Mouse (Mus musculus): Measurements from ENCODE around the gene Tspan11. TPM values are rescaled to one million over a fixed set of nuclear protein-coding genes. Genes with fewer than 3 reads are reported as not detected.

The Tspan11 gene
- polyA plus RNA-seq, 1 experiment from 2014 or later = 14.3 TPM

DNA sequence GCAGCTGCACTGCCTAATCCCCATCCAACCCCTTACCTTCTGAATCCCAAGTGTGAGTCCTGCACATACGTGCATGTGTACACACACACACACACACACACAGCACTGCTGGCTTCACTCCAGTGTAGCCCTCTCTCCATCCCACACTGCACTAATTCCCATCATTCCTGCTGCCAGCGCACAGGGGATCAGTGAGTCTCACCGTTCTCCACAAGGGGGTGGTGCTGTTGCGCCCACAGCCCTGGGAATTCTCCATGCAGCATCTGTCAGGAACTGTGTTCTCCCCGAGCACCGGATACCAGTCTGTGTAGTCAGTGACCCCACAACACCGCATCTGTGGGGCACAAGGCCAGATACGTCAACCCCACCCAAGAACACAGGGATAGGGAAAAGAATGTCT is 78.1 kb downstream of the Tspan11 start:
- no peaks in the 10 kb centered on the region for H3K9me3 ChIP-seq (replicated peaks; ENCODE audit: control insufficient read depth, low read length)
- no peak overlapping the region for H3K27ac ChIP-seq (replicated peaks; ENCODE audit: low read depth, low read length)

DNA sequence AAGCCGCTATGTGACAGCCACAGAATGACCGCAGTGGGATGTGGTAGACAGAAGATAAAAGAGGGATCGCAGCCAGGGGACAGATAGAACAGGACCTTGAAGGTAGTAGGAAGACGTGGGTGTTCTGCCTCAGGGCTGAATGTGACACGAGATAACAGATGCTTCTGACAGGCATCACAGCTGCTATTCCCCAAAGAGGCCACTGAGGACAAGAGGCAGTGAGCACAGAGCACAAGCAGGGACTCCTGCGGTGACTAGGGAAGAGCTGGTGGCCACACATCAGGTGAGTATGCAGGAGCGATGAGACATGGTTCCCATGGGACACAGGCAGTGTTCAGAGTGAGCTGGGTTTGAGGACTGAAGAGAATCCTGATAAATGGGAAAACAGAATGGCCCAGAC is 82.3 kb downstream of the Tspan11 start:
- Histone ChIP-seq H3K4me1 (ENCODE audit: control insufficient read depth, insufficient read depth, low read length) (no peaks in the 10 kb centered on the region), H3K9me3 (replicated peaks; ENCODE audit: control insufficient read depth, low read length) (no peaks in the 10 kb centered on the region), H3K27me3 (ENCODE audit: control insufficient read depth, insufficient read depth, low read length) (no peaks in the 10 kb centered on the region), H3K4me3 (ENCODE audit: low read depth, low read length) (no peak overlapping the region), H3K27ac (replicated peaks; ENCODE audit: low read depth, low read length) (no peak overlapping the region), H3K4me2 (ENCODE audit: low read depth, low read length) (no peak overlapping the region), H3K9ac (replicated peaks; ENCODE audit: low read length) (no peak overlapping the region), H3K36me3 (replicated peaks; ENCODE audit: control insufficient read depth, insufficient read depth, low read depth, low read length) (no peaks in the 10 kb centered on the region)
- 0 out of 2 replicates have a peak, but pooled peaks have one; percentile 7 for ATAC-seq (replicated peaks; ENCODE audit: insufficient number of reproducible peaks, low FRiP score, low TSS enrichment, low read depth)
- 73% methylated on average over 7 of the region's 7 CpGs for WGBS
- no peak for DNase-seq (ENCODE audit: low spot score)

More for the DNA sequence above, 78.1 kb downstream of the Tspan11 start:
- Histone ChIP-seq H3K4me1 (ENCODE audit: control insufficient read depth, insufficient read depth, low read length) (no peaks in the 10 kb centered on the region), H3K4me3 (ENCODE audit: low read depth, low read length) (no peak overlapping the region), H3K27me3 (ENCODE audit: control insufficient read depth, insufficient read depth, low read length) (no peaks in the 10 kb centered on the region), H3K9ac (replicated peaks; ENCODE audit: low read length) (no peak overlapping the region), H3K36me3 (replicated peaks; ENCODE audit: control insufficient read depth, insufficient read depth, low read depth, low read length) (no peaks in the 10 kb centered on the region; the same call in 1 of the 2 replicates), H3K4me2 (ENCODE audit: low read depth, low read length) (no peak overlapping the region)
- DNase-seq (ENCODE audit: low spot score) (peak; percentile 39), ATAC-seq (replicated peaks; ENCODE audit: insufficient number of reproducible peaks, low FRiP score, low TSS enrichment, low read depth) (peak; percentile 30; the same call in 1 of the 2 replicates)
- WGBS = 41% methylated on average over 8 of the region's 8 CpGs

GRCm38 (mm10) chr6:127970120-127970519 is 82.7 kb downstream of the Tspan11 start:
- H3K36me3 ChIP-seq (replicated peaks; ENCODE audit: control insufficient read depth, insufficient read depth, low read depth, low read length) = no peaks in the 10 kb centered on the region
- H3K4me2 ChIP-seq (ENCODE audit: low read depth, low read length) = no peak overlapping the region
- no peaks in the 10 kb centered on the region for H3K4me1 ChIP-seq (ENCODE audit: control insufficient read depth, insufficient read depth, low read length)
- H3K4me3 ChIP-seq (ENCODE audit: low read depth, low read length) = no peak overlapping the region
- WGBS = 7% methylated on average over 7 of the region's 7 CpGs
- no peaks in the 10 kb centered on the region for H3K9me3 ChIP-seq (replicated peaks; ENCODE audit: control insufficient read depth, low read length)
- no peak overlapping the region for H3K9ac ChIP-seq (replicated peaks; ENCODE audit: low read length)
- no peaks in the 10 kb centered on the region for H3K27me3 ChIP-seq (ENCODE audit: control insufficient read depth, insufficient read depth, low read length)
- peak; percentile 87 for DNase-seq (ENCODE audit: low spot score)
- ATAC-seq (replicated peaks; ENCODE audit: insufficient number of reproducible peaks, low FRiP score, low TSS enrichment, low read depth) = no peak
- H3K27ac ChIP-seq (replicated peaks; ENCODE audit: low read depth, low read length) = no peak overlapping the region

GRCm38 (mm10) chr6:127970848-127971247 is 83.5 kb downstream of the Tspan11 start:
- WGBS = 50% methylated on average over 5 of the region's 5 CpGs
- Histone ChIP-seq H3K4me1 (ENCODE audit: control insufficient read depth, insufficient read depth, low read length) (no peaks in the 10 kb centered on the region), H3K4me2 (ENCODE audit: low read depth, low read length) (no peak overlapping the region), H3K27me3 (ENCODE audit: control insufficient read depth, insufficient read depth, low read length) (no peaks in the 10 kb centered on the region), H3K36me3 (replicated peaks; ENCODE audit: control insufficient read depth, insufficient read depth, low read depth, low read length) (no peaks in the 10 kb centered on the region), H3K27ac (replicated peaks; ENCODE audit: low read depth, low read length) (no peak overlapping the region), H3K9me3 (replicated peaks; ENCODE audit: control insufficient read depth, low read length) (no peaks in the 10 kb centered on the region), H3K9ac (replicated peaks; ENCODE audit: low read length) (no peak overlapping the region), H3K4me3 (ENCODE audit: low read depth, low read length) (no peak overlapping the region)
- ATAC-seq (replicated peaks; ENCODE audit: insufficient number of reproducible peaks, low FRiP score, low TSS enrichment, low read depth) (no peak), DNase-seq (ENCODE audit: low spot score) (no peak)

- Histone ChIP-seq H3K4me1 (ENCODE audit: control insufficient read depth, insufficient read depth, low read length) (no peaks in the 10 kb centered on the region), H3K27me3 (ENCODE audit: control insufficient read depth, insufficient read depth, low read length) (no peaks in the 10 kb centered on the region), H3K9ac (replicated peaks; ENCODE audit: low read length) (no peak overlapping the region), H3K27ac (replicated peaks; ENCODE audit: low read depth, low read length) (no peak overlapping the region), H3K4me3 (ENCODE audit: low read depth, low read length) (no peak overlapping the region), H3K36me3 (replicated peaks; ENCODE audit: control insufficient read depth, insufficient read depth, low read depth, low read length) (no peaks in the 10 kb centered on the region), H3K4me2 (ENCODE audit: low read depth, low read length) (no peak overlapping the region), H3K9me3 (replicated peaks; ENCODE audit: control insufficient read depth, low read length) (no peaks in the 10 kb centered on the region)
- WGBS = 74% methylated on average over 5 of the region's 5 CpGs
- DNase-seq (ENCODE audit: low spot score) = no peak
- ATAC-seq (replicated peaks; ENCODE audit: insufficient number of reproducible peaks, low FRiP score, low TSS enrichment, low read depth) = no peak
Measured at GRCm38 (mm10) chr6:127971931-127972330, 84.5 kb downstream of the Tspan11 start.

- Histone ChIP-seq H3K9ac (replicated peaks; ENCODE audit: low read length) (no peak overlapping the region; the same call in 1 of the 2 replicates), H3K9me3 (replicated peaks; ENCODE audit: control insufficient read depth, low read length) (no peaks in the 10 kb centered on the region), H3K27me3 (ENCODE audit: control insufficient read depth, insufficient read depth, low read length) (no peaks in the 10 kb centered on the region), H3K36me3 (replicated peaks; ENCODE audit: control insufficient read depth, insufficient read depth, low read depth, low read length) (no peaks in the 10 kb centered on the region), H3K27ac (replicated peaks; ENCODE audit: low read depth, low read length) (no peak overlapping the region), H3K4me1 (ENCODE audit: control insufficient read depth, insufficient read depth, low read length) (no peaks in the 10 kb centered on the region), H3K4me3 (ENCODE audit: low read depth, low read length) (no peak overlapping the region), H3K4me2 (ENCODE audit: low read depth, low read length) (no peak overlapping the region)
- WGBS = 62% methylated on average over 6 of the region's 6 CpGs
- ATAC-seq (replicated peaks; ENCODE audit: insufficient number of reproducible peaks, low FRiP score, low TSS enrichment, low read depth) (no peak), DNase-seq (ENCODE audit: low spot score) (no peak)
Measured at GRCm38 (mm10) chr6:127973553-127973952, 86.2 kb downstream of the Tspan11 start.

DNA sequence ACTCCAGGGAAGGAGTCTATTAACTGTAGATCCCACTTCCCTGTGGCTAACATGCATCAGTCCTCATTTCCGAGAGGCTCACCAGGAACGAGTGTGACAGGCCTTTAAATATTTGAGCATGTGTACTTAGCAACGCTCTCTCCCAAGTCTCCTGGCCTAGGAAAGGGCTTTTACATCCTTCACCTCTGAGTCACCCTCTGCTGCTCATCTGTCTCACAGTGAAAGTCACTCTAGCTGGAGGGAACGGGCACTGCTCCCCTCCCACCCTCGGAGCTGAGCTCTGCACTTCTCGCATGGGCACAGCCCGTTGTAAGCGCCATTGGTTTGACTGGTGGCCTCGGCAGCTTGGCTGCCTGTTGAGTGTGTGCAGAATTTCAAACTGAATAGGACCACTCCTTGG is 86.6 kb downstream of the Tspan11 start:
- no peak for ATAC-seq (replicated peaks; ENCODE audit: insufficient number of reproducible peaks, low FRiP score, low TSS enrichment, low read depth)
- Histone ChIP-seq H3K4me1 (ENCODE audit: control insufficient read depth, insufficient read depth, low read length) (no peaks in the 10 kb centered on the region), H3K4me2 (ENCODE audit: low read depth, low read length) (no peak overlapping the region), H3K27me3 (ENCODE audit: control insufficient read depth, insufficient read depth, low read length) (no peaks in the 10 kb centered on the region), H3K4me3 (ENCODE audit: low read depth, low read length) (no peak overlapping the region), H3K27ac (replicated peaks; ENCODE audit: low read depth, low read length) (no peak overlapping the region), H3K36me3 (replicated peaks; ENCODE audit: control insufficient read depth, insufficient read depth, low read depth, low read length) (no peaks in the 10 kb centered on the region), H3K9ac (replicated peaks; ENCODE audit: low read length) (no peak overlapping the region), H3K9me3 (replicated peaks; ENCODE audit: control insufficient read depth, low read length) (no peaks in the 10 kb centered on the region)
- peak; percentile 9 for DNase-seq (ENCODE audit: low spot score)
- 55% methylated on average over 9 of the region's 9 CpGs for WGBS

DNA sequence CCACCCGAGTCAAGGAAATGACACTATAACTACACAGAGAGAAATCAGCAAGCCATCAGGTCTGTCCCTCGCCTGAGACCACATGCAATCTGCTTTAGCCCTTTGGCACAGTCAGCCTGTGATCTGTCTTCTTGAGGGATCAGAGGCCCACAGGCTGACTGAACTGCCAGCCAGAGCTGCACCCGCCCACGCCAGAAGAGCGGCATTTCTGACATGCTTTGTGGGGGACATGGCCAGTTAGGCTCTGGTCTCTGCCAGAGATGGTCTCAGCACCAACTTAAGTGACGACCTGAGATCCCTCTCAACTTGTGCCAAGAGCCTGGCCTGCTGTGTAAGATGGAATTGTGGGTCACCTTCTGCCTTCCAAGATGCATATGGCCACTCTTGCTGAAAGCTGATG is 89.3 kb downstream of the Tspan11 start:
- H3K4me1 ChIP-seq (ENCODE audit: control insufficient read depth, insufficient read depth, low read length) = no peaks in the 10 kb centered on the region
- ATAC-seq (replicated peaks; ENCODE audit: insufficient number of reproducible peaks, low FRiP score, low TSS enrichment, low read depth) (no peak), DNase-seq (ENCODE audit: low spot score) (no peak)
- H3K9ac ChIP-seq (replicated peaks; ENCODE audit: low read length) = no peak overlapping the region
- H3K27me3 ChIP-seq (ENCODE audit: control insufficient read depth, insufficient read depth, low read length) = no peaks in the 10 kb centered on the region
- no peak overlapping the region for H3K4me2 ChIP-seq (ENCODE audit: low read depth, low read length)
- H3K9me3 ChIP-seq (replicated peaks; ENCODE audit: control insufficient read depth, low read length) = no peaks in the 10 kb centered on the region
- no peak overlapping the region for H3K4me3 ChIP-seq (ENCODE audit: low read depth, low read length)
- 85% methylated on average over 6 of the region's 6 CpGs for WGBS
- H3K27ac ChIP-seq (replicated peaks; ENCODE audit: low read depth, low read length) = no peak overlapping the region
- no peaks in the 10 kb centered on the region for H3K36me3 ChIP-seq (replicated peaks; ENCODE audit: control insufficient read depth, insufficient read depth, low read depth, low read length)
